Mouse (Mus musculus) testis, adult 2 months (tissue): ENCODE measurements at regions not wholly inside any gene's neighbourhood (a gene's known extent, or its start where the extent isn't known, plus 50 kb on each side); places are given as distances from the start of the nearest gene placed in this dataset.

Source experiments
- CTCF ChIP-seq: fragments of 200-500 bp; IDR thresholded peaks from 2 replicates; pipeline ENCODE4 v1.5.1; 2012; ENCODE audit warnings: low read depth, mild to moderate bottlenecking, inconsistent platforms, low read length, moderate library complexity; ENCODE audit not compliant: control insufficient read depth, insufficient read depth, insufficient replicate concordance
- POLR2A ChIP-seq: fragments of 200-500 bp; IDR thresholded peaks from 2 replicates; pipeline ENCODE4 v1.6.1; 2012; ENCODE audit warnings: low read depth, mild to moderate bottlenecking, inconsistent platforms, low read length, moderate library complexity; ENCODE audit not compliant: control insufficient read depth

DNA sequence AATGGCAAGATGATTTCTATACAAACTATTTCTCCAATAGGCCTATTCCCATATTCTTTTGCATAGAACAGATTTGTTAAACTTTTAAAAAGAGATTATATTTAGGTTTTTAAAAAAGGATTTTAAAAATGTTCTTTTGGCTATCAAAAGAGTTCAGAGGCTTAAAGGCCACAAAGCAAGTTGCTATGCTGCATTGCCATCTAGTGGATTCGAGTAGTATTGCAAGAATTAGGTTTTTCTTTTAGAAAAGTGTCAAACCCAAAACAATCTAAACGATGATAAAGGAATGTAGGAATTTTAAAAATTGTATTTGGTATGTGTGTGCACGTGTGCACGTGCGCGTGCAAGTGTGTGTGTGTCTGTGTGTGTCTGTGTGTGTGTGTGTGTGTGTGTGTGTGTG is 73.0 kb upstream of the Ifngr1 start:
- no peak for TF ChIP-seq CTCF
- no peak for TF ChIP-seq POLR2A
